Mouse (Mus musculus) lung, postnatal 0 days (tissue): ENCODE measurements around the gene Olfr1317. TPM values are rescaled to one million over a fixed set of nuclear protein-coding genes. Genes with fewer than 3 reads are reported as not detected.

ENCODE experiments used
- ATAC-seq: fragments of 200-750 bp; cut with Nextera tagmentation; 2 replicates; pipeline ENCODE4 v1.8.0; 2017; ENCODE audit warnings: moderate library complexity
- DNase-seq: peaks from one replicate; pipeline ENCODE4 v3.0.0-alpha.2; 2016; ENCODE audit warnings: low spot score
- H3K27ac ChIP-seq: fragments of 300-500 bp; sonication (generic); 2 replicates; pipeline ENCODE4 v1.5.1; 2014; ENCODE audit warnings: antibody characterized with exemption, mild to moderate bottlenecking, low read length, mixed read lengths
- H3K27me3 ChIP-seq: fragments of 300-500 bp; sonication (generic); replicated peaks from 2 replicates; pipeline ENCODE4 v1.6.1; 2014; ENCODE audit warnings: low read length, mixed read lengths; ENCODE audit not compliant: insufficient read depth
- H3K36me3 ChIP-seq: fragments of 300-500 bp; sonication (generic); 2 replicates; pipeline ENCODE4 v1.6.1; 2014; ENCODE audit warnings: low read length, mixed read lengths; ENCODE audit not compliant: insufficient read depth
- H3K4me1 ChIP-seq: fragments of 300-500 bp; sonication (generic); 2 replicates; pipeline ENCODE4 v1.6.1; 2014; ENCODE audit warnings: antibody characterized with exemption, low read depth, low read length, mixed read lengths; ENCODE audit not compliant: insufficient read depth
- H3K4me2 ChIP-seq: fragments of 300-500 bp; sonication (generic); replicated peaks from 2 replicates; pipeline ENCODE4 v1.6.1; 2014; ENCODE audit warnings: low read depth, mild to moderate bottlenecking, low read length, moderate library complexity, mixed read lengths
- H3K4me3 ChIP-seq: fragments of 300-500 bp; sonication (generic); 2 replicates; pipeline ENCODE4 v1.5.1; 2014; ENCODE audit warnings: low read depth, low read length
- H3K9ac ChIP-seq: fragments of 300-500 bp; sonication (generic); replicated peaks from 2 replicates; pipeline ENCODE4 v1.6.1; 2014; ENCODE audit warnings: low read depth, mild to moderate bottlenecking
- H3K9me3 ChIP-seq: fragments of 300-500 bp; sonication (generic); 2 replicates; pipeline ENCODE4 v1.6.1; 2016; ENCODE audit warnings: low read length, mixed read lengths
- CTCF ChIP-seq: IDR thresholded peaks from 2 replicates; pipeline ENCODE4 v1.5.1; 2016; ENCODE audit warnings: antibody characterized with exemption, mild to moderate bottlenecking
- EP300 ChIP-seq: IDR thresholded peaks from 2 replicates; pipeline ENCODE4 v1.6.1; 2016; ENCODE audit warnings: antibody characterized with exemption, mild to moderate bottlenecking, control low read depth
- whole genome bisulfite sequencing: fragments of 180-500 bp; shearing (Covaris S2); extraction: QIAGEN DNeasy Blood & Tissue Kit; methylation state at CpG from one replicate; pipeline ENCODE4 v1.1.7; 2014; 5-methylcytosine and 5-hydroxymethylcytosine counted together
- polyA plus RNA-seq: library from polyadenylated mRNA; unstranded; fragments of >200 nt; fragmentation: Nextera tagmentation; extraction: Ambion mirVana; gene quantifications from 2 replicates; pipeline ENCODE4 v1.2.1, GENCODE M21; 2015

Olfr1317 gene
- polyA plus RNA-seq, result not detected in 2 replicates

- Histone ChIP-seq H3K4me2 (no peak within 1 kb of the TSS), H3K9ac (no peak within 1 kb of the TSS), H3K36me3 (no peaks in the 10 kb centered on the region), H3K4me1 (no peaks in the 10 kb centered on the region), H3K27me3 (no peaks in the 10 kb centered on the region), H3K4me3 (no peak within 1 kb of the TSS), H3K27ac (no peak within 1 kb of the TSS), H3K9me3 (no peaks in the 10 kb centered on the region)
- TF ChIP-seq CTCF (no peak), EP300 (no peak)
- DNase-seq (no peak), ATAC-seq (no peak)
- WGBS, result 54% methylated on average over 2 of the region's 2 CpGs
These were observed at the start of gene Olfr1317 for GRCm38 (mm10) chr2:112140029-112140428. Gene Olfr1317 (plus strand): TSS chr2:112140329.

GRCm38 (mm10) chr2:112096681-112097080 is 43.4 kb upstream of the Olfr1317 start, which contains the start of gene Olfr1314:
Gene Olfr1314 (minus strand): TSS chr2:112096781.
- no peak for ATAC-seq

GRCm38 (mm10) chr2:112115340-112115739 is 24.8 kb upstream of the Olfr1317 start, which contains the start of gene Olfr1315-ps1:
Gene Olfr1315-ps1 (minus strand): TSS chr2:112115440.
- Histone ChIP-seq H3K4me2 (no peak within 1 kb of the TSS), H3K9me3 (no peaks in the 10 kb centered on the region), H3K4me3 (no peak within 1 kb of the TSS), H3K27ac (no peak within 1 kb of the TSS), H3K36me3 (no peaks in the 10 kb centered on the region), H3K27me3 (no peaks in the 10 kb centered on the region), H3K9ac (no peak within 1 kb of the TSS), H3K4me1 (no peaks in the 10 kb centered on the region)
- no peak for ATAC-seq
- no peak for TF ChIP-seq EP300
- no peak for TF ChIP-seq CTCF
- no peak for DNase-seq
- WGBS, result 58% methylated on average over 1 of the region's 1 CpGs

More at GRCm38 (mm10) chr2:112096681-112097080, 43.4 kb upstream of the Olfr1317 start, which contains the start of gene Olfr1314:
- no peaks in the 10 kb centered on the region for H3K9me3 ChIP-seq
- H3K9ac ChIP-seq, result no peak within 1 kb of the TSS
- no peak within 1 kb of the TSS for H3K4me2 ChIP-seq
- no peaks in the 10 kb centered on the region for H3K4me1 ChIP-seq
- no peaks in the 10 kb centered on the region for H3K36me3 ChIP-seq
- no peak for DNase-seq
- no peak within 1 kb of the TSS for H3K4me3 ChIP-seq
- H3K27ac ChIP-seq, result no peak within 1 kb of the TSS
- no peaks in the 10 kb centered on the region for H3K27me3 ChIP-seq
- TF ChIP-seq CTCF, result no peak
- no peak for TF ChIP-seq EP300

GRCm38 (mm10) chr2:112134877-112135276 is 5.3 kb upstream of the Olfr1317 start, which contains the start of gene Olfr1316:
Gene Olfr1316 (minus strand): TSS chr2:112134977.
- ATAC-seq, result no peak
- Histone ChIP-seq H3K27ac (no peak within 1 kb of the TSS), H3K4me1 (no peaks in the 10 kb centered on the region), H3K27me3 (no peaks in the 10 kb centered on the region), H3K9ac (no peak within 1 kb of the TSS), H3K4me3 (no peak within 1 kb of the TSS), H3K4me2 (no peak within 1 kb of the TSS), H3K36me3 (no peaks in the 10 kb centered on the region), H3K9me3 (no peaks in the 10 kb centered on the region)
- DNase-seq, result no peak
- no peak for TF ChIP-seq EP300
- no peak for TF ChIP-seq CTCF
- WGBS, result 83% methylated on average over 2 of the region's 2 CpGs

- H3K27me3 ChIP-seq, result no peaks in the 10 kb centered on the region
- no peak within 1 kb of the TSS for H3K4me3 ChIP-seq
- no peak within 1 kb of the TSS for H3K9ac ChIP-seq
- H3K9me3 ChIP-seq, result no peaks in the 10 kb centered on the region
- ATAC-seq (no peak), DNase-seq (no peak)
- H3K27ac ChIP-seq, result no peak within 1 kb of the TSS
- H3K36me3 ChIP-seq, result no peaks in the 10 kb centered on the region
- TF ChIP-seq EP300 (no peak), CTCF (no peak)
- H3K4me2 ChIP-seq, result no peak within 1 kb of the TSS
- H3K4me1 ChIP-seq, result no peaks in the 10 kb centered on the region
These were observed 13.8 kb downstream of the Olfr1317 start, which contains the start of gene Olfr1318 for GRCm38 (mm10) chr2:112153898-112154297. Gene Olfr1318 (plus strand): TSS chr2:112154198.

Other genes with a start within 250 kb of the Olfr1317 start
- not detected in 2 replicates for gene Olfr1306, start 224.1 kb upstream of the Olfr1317 start, polyA plus RNA-seq
- not detected in 2 replicates for gene Olfr1307, start 190.9 kb upstream of the Olfr1317 start, polyA plus RNA-seq
- gene Olfr1308, start 175.4 kb upstream of the Olfr1317 start, polyA plus RNA-seq, result not detected in 2 replicates
- not detected in 2 replicates for gene Olfr1309, start 150.0 kb upstream of the Olfr1317 start, polyA plus RNA-seq
- not detected in 2 replicates for gene Olfr1310, start 127.6 kb upstream of the Olfr1317 start, polyA plus RNA-seq
- gene Olfr1311, start 115.9 kb upstream of the Olfr1317 start, polyA plus RNA-seq, result not detected in 2 replicates
- gene Olfr1312, start 90.1 kb upstream of the Olfr1317 start, polyA plus RNA-seq, result not detected in 2 replicates
- gene Olfr1313, start 62.5 kb upstream of the Olfr1317 start, polyA plus RNA-seq, result not detected in 2 replicates
- gene Olfr1314, start 43.5 kb upstream of the Olfr1317 start, polyA plus RNA-seq, result not detected in 2 replicates
- not detected in 2 replicates for gene Olfr1315-ps1, start 24.9 kb upstream of the Olfr1317 start, polyA plus RNA-seq
- not detected in 2 replicates for gene Olfr1316, start 5.4 kb upstream of the Olfr1317 start, polyA plus RNA-seq
- 0.05 TPM in 1 of 2 replicates, not detected in the other for gene Olfr1318, start 13.9 kb downstream of the Olfr1317 start, polyA plus RNA-seq
- 11.0 and 11.9 TPM in 2 replicates for gene Lpcat4, start 99.1 kb downstream of the Olfr1317 start, polyA plus RNA-seq
- gene Nutm1, start 119.0 kb downstream of the Olfr1317 start, polyA plus RNA-seq, result 0.02 TPM in 1 of 2 replicates, not detected in the other
- gene Nop10, start 121.6 kb downstream of the Olfr1317 start, polyA plus RNA-seq, result 116 and 120 TPM in 2 replicates
- 9.0 and 9.7 TPM in 2 replicates for gene Slc12a6, start 125.5 kb downstream of the Olfr1317 start, polyA plus RNA-seq
- gene Gm21985, start 126.0 kb downstream of the Olfr1317 start, polyA plus RNA-seq, result not detected in 2 replicates
- gene Emc4, start 227.7 kb downstream of the Olfr1317 start, polyA plus RNA-seq, result 120 and 138 TPM in 2 replicates
- 22.3 and 24.4 TPM in 2 replicates for gene Katnbl1, start 238.9 kb downstream of the Olfr1317 start, polyA plus RNA-seq